Mouse (Mus musculus) embryonic facial prominence, embryonic 11.5 days (tissue): ENCODE data around the gene Fmnl2. TPM values are rescaled to one million over a fixed set of nuclear protein-coding genes. Genes with fewer than 3 reads are reported as not detected.

Experiments
- ATAC-seq: fragments of 200-750 bp; cut with Nextera tagmentation; replicated peaks from 2 replicates; pipeline ENCODE4 v1.8.0; 2017; ENCODE audit warnings: low read depth; ENCODE audit not compliant: insufficient number of reproducible peaks, low FRiP score, low TSS enrichment
- DNase-seq: peaks from one replicate; pipeline ENCODE4 v3.0.0-alpha.2; 2015; ENCODE audit warnings: low spot score
- H3K27ac ChIP-seq: fragments of 300-500 bp; sonication (generic); replicated peaks from 2 replicates; pipeline ENCODE4 v1.5.1; 2014; ENCODE audit warnings: mild to moderate bottlenecking, low read depth, low read length, control low read depth
- H3K27me3 ChIP-seq: fragments of 300-500 bp; sonication (generic); 2 replicates; pipeline ENCODE4 v1.6.1; 2014; ENCODE audit warnings: mild to moderate bottlenecking, low read length, moderate library complexity, mixed read lengths; ENCODE audit not compliant: control insufficient read depth, insufficient read depth
- H3K36me3 ChIP-seq: fragments of 300-500 bp; sonication (generic); replicated peaks from 2 replicates; pipeline ENCODE4 v1.6.1; 2014; ENCODE audit warnings: low read depth, mild to moderate bottlenecking, low read length, moderate library complexity, mixed read lengths; ENCODE audit not compliant: control insufficient read depth, insufficient read depth
- H3K4me1 ChIP-seq: fragments of 300-500 bp; sonication (generic); 2 replicates; pipeline ENCODE4 v1.6.1; 2014; ENCODE audit warnings: low read length, mixed read lengths; ENCODE audit not compliant: control insufficient read depth, insufficient read depth
- H3K4me2 ChIP-seq: fragments of 300-500 bp; sonication (generic); 2 replicates; pipeline ENCODE4 v1.6.1; 2014; ENCODE audit warnings: low read depth, mild to moderate bottlenecking, control low read depth, low read length, moderate library complexity
- H3K4me3 ChIP-seq: fragments of 300-500 bp; sonication (generic); 2 replicates; pipeline ENCODE4 v1.5.1; 2014; ENCODE audit warnings: low read depth, low read length, control low read depth
- H3K9ac ChIP-seq: fragments of 300-500 bp; sonication (generic); replicated peaks from 2 replicates; pipeline ENCODE4 v1.6.1; 2014; ENCODE audit warnings: mild to moderate bottlenecking, control low read depth, low read length
- H3K9me3 ChIP-seq: fragments of 300-500 bp; sonication (generic); replicated peaks from 2 replicates; pipeline ENCODE4 v1.6.1; 2016; ENCODE audit warnings: mild to moderate bottlenecking, low read length, inconsistent platforms, mixed read lengths; ENCODE audit not compliant: control insufficient read depth
- WGBS: fragments of 180-500 bp; shearing (Covaris S2); extraction: QIAGEN DNeasy Blood & Tissue Kit; methylation state at CpG from one replicate; pipeline ENCODE4 v1.1.7; 2014; 5-methylcytosine and 5-hydroxymethylcytosine counted together
- polyA plus RNA-seq: library from polyadenylated mRNA; unstranded; fragments of >200 nt; fragmentation: Nextera tagmentation; extraction: Ambion mirVana; gene quantifications from 2 replicates; pipeline ENCODE4 v1.2.1, GENCODE M21; 2014

Gene Fmnl2
- polyA plus RNA-seq, 1 experiment from 2014 or later = 10.8 TPM

GRCm38 (mm10) chr2:52978796-52979195 lies 121.1 kb downstream of the Fmnl2 start:
- ATAC-seq (no peak), DNase-seq (no peak)
- no peaks in the 10 kb centered on the region for H3K9me3 ChIP-seq
- WGBS = 83% methylated on average over 2 of the region's 2 CpGs
- no peaks in the 10 kb centered on the region for H3K4me1 ChIP-seq
- no peak overlapping the region for H3K9ac ChIP-seq
- H3K27ac ChIP-seq = no peak overlapping the region
- H3K27me3 ChIP-seq = no peaks in the 10 kb centered on the region
- H3K4me2 ChIP-seq = no peak overlapping the region
- no peaks in the 10 kb centered on the region for H3K36me3 ChIP-seq
- no peak overlapping the region for H3K4me3 ChIP-seq

- no peaks in the 10 kb centered on the region for H3K9me3 ChIP-seq
- no peak overlapping the region for H3K27ac ChIP-seq
- WGBS = 53% methylated on average over 4 of the region's 4 CpGs
- H3K27me3 ChIP-seq = no peaks in the 10 kb centered on the region
- H3K9ac ChIP-seq = no peak overlapping the region
- no peak overlapping the region for H3K4me2 ChIP-seq
- H3K4me3 ChIP-seq = no peak overlapping the region
- no peak for DNase-seq
- ATAC-seq = no peak
- H3K4me1 ChIP-seq = no peaks in the 10 kb centered on the region
- H3K36me3 ChIP-seq = no peaks in the 10 kb centered on the region
Observed at GRCm38 (mm10) chr2:52979280-52979763, 121.7 kb downstream of the Fmnl2 start.

GRCm38 (mm10) chr2:52981126-52981525 lies 123.5 kb downstream of the Fmnl2 start:
- DNase-seq (no peak), ATAC-seq (no peak)
- Histone ChIP-seq H3K36me3 (no peaks in the 10 kb centered on the region), H3K4me1 (no peaks in the 10 kb centered on the region), H3K27me3 (no peaks in the 10 kb centered on the region), H3K27ac (no peak overlapping the region), H3K9ac (no peak overlapping the region), H3K4me3 (no peak overlapping the region), H3K4me2 (no peak overlapping the region), H3K9me3 (no peaks in the 10 kb centered on the region)
- WGBS = 91% methylated on average over 7 of the region's 7 CpGs

- H3K9ac ChIP-seq = no peak overlapping the region
- no peak overlapping the region for H3K4me2 ChIP-seq
- H3K9me3 ChIP-seq = no peaks in the 10 kb centered on the region
- H3K4me1 ChIP-seq = no peaks in the 10 kb centered on the region
- H3K27me3 ChIP-seq = no peaks in the 10 kb centered on the region
- ATAC-seq (no peak), DNase-seq (no peak)
- 92% methylated on average over 8 of the region's 8 CpGs for WGBS
- H3K27ac ChIP-seq = no peak overlapping the region
- H3K36me3 ChIP-seq = no peaks in the 10 kb centered on the region
- no peak overlapping the region for H3K4me3 ChIP-seq
Observed at GRCm38 (mm10) chr2:52981595-52981994, 123.9 kb downstream of the Fmnl2 start.

- no peak overlapping the region for H3K9ac ChIP-seq
- no peaks in the 10 kb centered on the region for H3K9me3 ChIP-seq
- no peaks in the 10 kb centered on the region for H3K27me3 ChIP-seq
- H3K4me3 ChIP-seq = no peak overlapping the region
- H3K4me2 ChIP-seq = no peak overlapping the region
- DNase-seq = no peak
- H3K36me3 ChIP-seq = no peaks in the 10 kb centered on the region
- no peaks in the 10 kb centered on the region for H3K4me1 ChIP-seq
- no peak for ATAC-seq
- WGBS = 89% methylated on average over 3 of the region's 3 CpGs
- H3K27ac ChIP-seq = no peak overlapping the region
Observed at GRCm38 (mm10) chr2:52982502-52982901, 124.8 kb downstream of the Fmnl2 start.

- Histone ChIP-seq H3K27me3 (no peaks in the 10 kb centered on the region), H3K4me2 (no peak overlapping the region), H3K9ac (no peak overlapping the region), H3K36me3 (no peaks in the 10 kb centered on the region), H3K4me1 (no peaks in the 10 kb centered on the region), H3K27ac (no peak overlapping the region), H3K9me3 (no peaks in the 10 kb centered on the region), H3K4me3 (no peak overlapping the region)
- 89% methylated on average over 1 of the region's 1 CpGs for WGBS
- DNase-seq = no peak
- no peak for ATAC-seq
Observed at GRCm38 (mm10) chr2:52984556-52984955, 126.9 kb downstream of the Fmnl2 start.

- H3K4me2 ChIP-seq = no peak overlapping the region
- WGBS = 54% methylated on average over 4 of the region's 4 CpGs
- DNase-seq (no peak), ATAC-seq (no peak)
- no peaks in the 10 kb centered on the region for H3K9me3 ChIP-seq
- no peaks in the 10 kb centered on the region for H3K27me3 ChIP-seq
- H3K9ac ChIP-seq = no peak overlapping the region
- no peaks in the 10 kb centered on the region for H3K4me1 ChIP-seq
- H3K36me3 ChIP-seq = no peaks in the 10 kb centered on the region
- H3K4me3 ChIP-seq = no peak overlapping the region
- no peak overlapping the region for H3K27ac ChIP-seq
Observed at GRCm38 (mm10) chr2:52985167-52985566, 127.5 kb downstream of the Fmnl2 start.

GRCm38 (mm10) chr2:52986354-52986753 lies 128.7 kb downstream of the Fmnl2 start:
- Histone ChIP-seq H3K9me3 (no peaks in the 10 kb centered on the region), H3K9ac (no peak overlapping the region), H3K4me2 (no peak overlapping the region), H3K4me1 (no peaks in the 10 kb centered on the region), H3K27me3 (no peaks in the 10 kb centered on the region), H3K27ac (no peak overlapping the region), H3K36me3 (no peaks in the 10 kb centered on the region), H3K4me3 (no peak overlapping the region)
- ATAC-seq (no peak), DNase-seq (no peak)
- WGBS = 81% methylated on average over 3 of the region's 3 CpGs
